Mouse (Mus musculus) bone marrow, adult 2 months (tissue): Measurements from ENCODE around the gene Gyg.

Source experiments
- CTCF ChIP-seq: fragments of 200-500 bp; IDR thresholded peaks from 2 replicates; pipeline ENCODE4 v1.5.1; 2011; ENCODE audit warnings: low read length, control low read depth; ENCODE audit not compliant: control insufficient read depth, insufficient read depth
- POLR2A ChIP-seq: fragments of 200-500 bp; IDR thresholded peaks from 2 replicates; pipeline ENCODE4 v1.6.1; 2011; ENCODE audit warnings: low read depth, mild to moderate bottlenecking, control low read depth, low read length, borderline replicate concordance; ENCODE audit not compliant: control insufficient read depth

GRCm38 (mm10) chr3:20103830-20104229, 51.3 kb downstream of the Gyg start:
- no peak for TF ChIP-seq CTCF
- TF ChIP-seq POLR2A = no peak
